Mouse (Mus musculus) activated CD4-positive, CD25-positive, alpha-beta regulatory T cell, adult 4 months (primary cell): ENCODE measurements around the gene Wap. TPM values are rescaled to one million over a fixed set of nuclear protein-coding genes. Genes with fewer than 3 reads are reported as not detected.

Experiments
- ATAC-seq: one replicate; pipeline ENCODE4 v1.8.0; 2017
- polyA plus RNA-seq, 2 experiments: library from polyadenylated mRNA; unstranded; fragments of 100-300 nt; shearing (Covaris generic); gene quantifications; one replicate each; pipeline ENCODE4 v1.2.1; 2017

The Wap gene
- polyA plus RNA-seq, 2 experiments from 2014 or later, result not detected

- ATAC-seq, result no peak
These were observed 42.2 kb downstream of the Wap start for GRCm38 (mm10) chr11:6596205-6596604.

- ATAC-seq, result no peak
These were observed 43.1 kb downstream of the Wap start for GRCm38 (mm10) chr11:6595339-6595738.

GRCm38 (mm10) chr11:6594845-6595244, 43.6 kb downstream of the Wap start:
- ATAC-seq, result no peak

DNA sequence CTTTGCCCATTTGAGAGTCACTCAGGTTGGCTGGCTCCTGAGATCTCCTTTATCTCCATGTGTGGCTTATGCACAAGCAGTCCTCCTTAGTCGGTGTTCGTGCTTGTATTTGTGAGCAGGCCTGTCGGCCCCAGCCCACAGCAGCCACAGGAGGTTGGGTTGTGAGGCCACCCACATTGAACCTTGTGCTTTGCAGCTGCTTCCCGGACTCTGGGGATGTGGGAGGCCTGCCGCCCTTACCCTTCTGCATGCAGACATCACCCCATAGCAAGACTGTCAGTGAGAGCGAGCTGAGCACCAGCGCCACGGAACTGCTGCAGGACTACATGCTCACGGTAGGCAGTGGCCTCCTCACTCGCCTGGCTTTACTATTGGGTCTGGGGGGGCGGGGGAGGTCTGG, 45.0 kb downstream of the Wap start:
- no peak for ATAC-seq

DNA sequence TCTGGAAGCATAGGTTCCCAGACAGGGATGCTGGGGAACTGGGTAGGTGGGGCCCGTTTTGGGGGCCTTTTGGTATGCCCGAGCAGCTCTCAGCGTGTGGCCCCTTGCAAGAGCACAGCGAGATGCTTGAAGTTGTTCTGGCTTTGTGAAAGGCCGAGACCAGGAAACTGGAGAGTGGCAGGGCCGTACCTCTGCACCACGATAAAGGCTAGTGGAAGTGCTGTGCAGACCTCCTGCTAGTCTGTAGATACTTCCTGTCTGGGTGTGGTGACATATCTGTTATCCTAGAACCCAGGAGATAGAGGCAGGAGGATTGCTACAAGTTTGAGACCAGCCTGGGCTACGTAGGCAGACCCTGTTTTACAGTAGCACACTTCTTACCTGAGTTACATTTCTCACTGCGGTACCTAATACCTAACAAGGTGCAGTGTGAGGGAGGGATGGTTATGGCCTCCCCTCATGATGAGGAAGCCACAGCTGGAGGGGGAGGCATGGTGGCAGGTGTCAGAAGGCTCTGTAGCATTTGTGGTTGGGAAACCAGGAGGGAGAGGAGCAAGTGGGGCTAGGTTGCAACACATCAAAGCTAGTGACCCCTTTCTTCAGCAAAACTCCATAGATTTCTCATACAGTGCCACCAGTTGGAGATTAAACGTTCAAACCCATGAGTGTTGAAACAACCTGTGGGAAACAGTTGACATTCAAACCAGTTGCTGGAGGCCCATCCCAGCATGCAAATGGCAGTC, 47.3 kb downstream of the Wap start:
- ATAC-seq, result no peak

GRCm38 (mm10) chr11:6589838-6590237, 48.6 kb downstream of the Wap start:
- ATAC-seq, result no peak

DNA sequence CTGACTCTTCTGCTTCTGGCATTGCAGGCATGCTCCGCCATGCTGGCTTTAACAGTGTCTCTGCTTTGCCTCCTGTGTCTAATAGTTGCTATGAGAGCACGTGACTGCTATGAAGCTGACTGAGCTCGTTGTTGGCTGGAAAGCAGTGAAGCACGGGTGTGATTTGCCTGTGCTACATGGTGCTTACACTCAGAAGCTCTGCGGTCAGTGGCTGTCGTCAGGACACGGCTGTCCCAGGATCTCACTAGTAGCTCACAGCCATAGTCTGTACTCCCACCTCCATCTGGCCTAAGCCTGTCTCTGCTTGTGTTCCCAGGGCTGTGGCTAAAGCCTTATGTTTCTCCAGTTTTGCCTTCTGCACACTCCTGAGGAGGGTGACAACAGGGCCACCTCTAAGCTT, 50.1 kb downstream of the Wap start:
- no peak for ATAC-seq

GRCm38 (mm10) chr11:6587249-6587940, 51.0 kb downstream of the Wap start:
- no peak for ATAC-seq

GRCm38 (mm10) chr11:6586660-6587059, 51.8 kb downstream of the Wap start:
- ATAC-seq, result peak; percentile 40

- no peak for ATAC-seq
These were observed 52.7 kb downstream of the Wap start for GRCm38 (mm10) chr11:6585748-6586147.

Other genes with a start within 250 kb of the Wap start
- 10 to 100 TPM; 42.3 to 51.7 TPM for gene Zmiz2, start 249.6 kb downstream of the Wap start, polyA plus RNA-seq
- gene Ppia, start 223.2 kb downstream of the Wap start, polyA plus RNA-seq, result 1,000 to 10,000 TPM; 2,979 to 3,385 TPM
- 100 to 1,000 TPM; 207 to 221 TPM for gene H2afv, start 194.2 kb downstream of the Wap start, polyA plus RNA-seq
- 10 to 100 TPM; 20.4 to 21.9 TPM for gene Purb, start 162.7 kb downstream of the Wap start, polyA plus RNA-seq
- 100 to 1,000 TPM; 138 to 145 TPM for gene Myo1g, start 117.7 kb downstream of the Wap start, polyA plus RNA-seq
- gene Ccm2, start 91.8 kb downstream of the Wap start, polyA plus RNA-seq, result 100 to 1,000 TPM; 136 TPM
- gene Nacad, start 32.6 kb downstream of the Wap start, polyA plus RNA-seq, result not detected
- gene Tbrg4, start 12.6 kb downstream of the Wap start, polyA plus RNA-seq, result 10 to 100 TPM; 21.6 to 33.6 TPM
- gene Ramp3, start 19.9 kb upstream of the Wap start, polyA plus RNA-seq, result 1 to 10 TPM; 8.0 to 8.6 TPM
- gene Gm11983, start 199.0 kb upstream of the Wap start, polyA plus RNA-seq, result not detected